Mouse (Mus musculus): ENCODE data around the gene Mgat5b. TPM values are rescaled to one million over a fixed set of nuclear protein-coding genes. Genes with fewer than 3 reads are reported as not detected.

Mgat5b gene
- 2.3 and 3.3 TPM in 2 replicates for polyA plus RNA-seq (2016; fragmentation: Nextera tagmentation; extraction: Ambion mirVana)

DNA sequence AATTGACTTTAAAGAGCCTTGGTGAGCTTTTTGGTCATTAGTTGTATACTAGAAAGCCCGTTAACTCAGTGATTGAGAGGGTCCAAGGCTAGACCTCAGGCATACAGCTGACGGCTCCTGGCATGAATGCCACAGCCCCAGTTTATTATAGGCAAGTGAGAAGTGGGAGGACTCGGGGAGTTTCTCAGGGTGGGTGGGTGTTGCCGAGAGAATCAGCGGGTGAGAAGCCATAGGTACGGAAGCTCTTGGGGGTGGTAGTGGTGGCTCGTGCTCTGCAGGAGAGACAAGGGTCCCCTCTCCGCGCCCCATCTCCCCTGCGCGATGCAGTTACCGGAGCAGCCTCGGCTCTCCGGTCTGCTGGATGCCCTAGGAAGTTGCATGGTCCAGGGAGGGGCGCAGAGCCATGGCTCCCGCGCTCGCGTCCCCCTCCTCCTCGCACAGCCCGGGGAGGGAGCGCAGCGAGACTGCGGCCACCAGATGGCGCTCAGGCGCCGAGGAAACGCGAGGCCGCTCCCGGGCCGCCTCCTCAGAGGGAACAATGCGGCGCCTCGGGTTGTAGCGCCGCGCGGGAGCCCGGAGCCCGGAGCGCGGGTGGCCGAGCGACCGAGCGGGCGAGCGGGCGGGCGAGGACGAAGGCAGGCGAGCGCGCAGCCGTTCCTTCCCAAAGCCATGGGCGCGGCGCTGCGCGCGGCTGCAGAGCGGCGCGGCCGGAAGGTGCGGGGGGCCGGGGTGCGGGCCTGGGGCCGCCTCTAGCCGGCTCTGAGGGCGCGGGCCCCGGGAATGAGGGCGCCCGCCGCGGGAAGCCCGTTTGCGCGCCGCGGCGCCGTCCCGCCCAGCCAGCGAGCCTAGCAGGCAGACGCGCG lies at the start of gene Mgat5b:
Gene Mgat5b, plus strand, starts transcription at position 541 of the 863 bp plus-strand sequence.
- Histone ChIP-seq H3K4me1 (peaks cover 35% of the 10 kb centered on the region), H3K27me3 (replicated peaks; ENCODE audit: low read depth, poor library complexity, severe bottlenecking) (peaks cover 87% of the 10 kb centered on the region), H3K27ac (replicated peaks) (peak within 1 kb of the TSS; percentile 92), H3K9me3 (no peaks in the 10 kb centered on the region), H3K4me3 (peak within 1 kb of the TSS; percentile 73), H3K36me3 (replicated peaks) (no peaks in the 10 kb centered on the region)
- DNase-seq (ENCODE audit: low spot score) = peak; percentile 92
- 2% methylated on average over 90 of the region's 90 CpGs for WGBS

- Histone ChIP-seq H3K9me3 (no peaks in the 10 kb centered on the region), H3K4me3 (no peak overlapping the region), H3K36me3 (replicated peaks) (peaks cover 71% of the 10 kb centered on the region), H3K27me3 (replicated peaks; ENCODE audit: low read depth, poor library complexity, severe bottlenecking) (no peaks in the 10 kb centered on the region), H3K27ac (replicated peaks) (no peak overlapping the region), H3K4me1 (no peaks in the 10 kb centered on the region)
- 90% methylated on average over 8 of the region's 8 CpGs for WGBS
- no peak for DNase-seq (ENCODE audit: low spot score)
Observed at GRCm38 (mm10) chr11:116869223-116869622, 49.4 kb upstream of the Mgat5b start.

- WGBS = 87% methylated on average over 4 of the region's 4 CpGs
Observed at GRCm38 (mm10) chr11:116869641-116870040, 49.0 kb upstream of the Mgat5b start.

GRCm38 (mm10) chr11:116871538-116871937 lies 47.1 kb upstream of the Mgat5b start:
- Histone ChIP-seq H3K4me3 (no peak overlapping the region), H3K27me3 (replicated peaks; ENCODE audit: low read depth, poor library complexity, severe bottlenecking) (no peaks in the 10 kb centered on the region), H3K27ac (replicated peaks) (no peak overlapping the region), H3K36me3 (replicated peaks) (peaks cover 60% of the 10 kb centered on the region), H3K9me3 (no peaks in the 10 kb centered on the region), H3K4me1 (no peaks in the 10 kb centered on the region)
- WGBS = 86% methylated on average over 9 of the region's 9 CpGs
- no peak for DNase-seq (ENCODE audit: low spot score)

More at GRCm38 (mm10) chr11:116869641-116870040, 49.0 kb upstream of the Mgat5b start:
- peaks cover 71% of the 10 kb centered on the region for H3K36me3 ChIP-seq (replicated peaks)
- no peaks in the 10 kb centered on the region for H3K9me3 ChIP-seq
- H3K27me3 ChIP-seq (replicated peaks; ENCODE audit: low read depth, poor library complexity, severe bottlenecking) = no peaks in the 10 kb centered on the region
- H3K4me1 ChIP-seq = no peaks in the 10 kb centered on the region
- H3K4me3 ChIP-seq = no peak overlapping the region
- no peak for DNase-seq (ENCODE audit: low spot score)
- H3K27ac ChIP-seq (replicated peaks) = no peak overlapping the region

GRCm38 (mm10) chr11:116873987-116874386 lies 44.7 kb upstream of the Mgat5b start:
- peaks cover 44% of the 10 kb centered on the region for H3K36me3 ChIP-seq (replicated peaks)
- H3K9me3 ChIP-seq = no peaks in the 10 kb centered on the region
- H3K27ac ChIP-seq (replicated peaks) = no peak overlapping the region
- no peak for DNase-seq (ENCODE audit: low spot score)
- WGBS = 89% methylated on average over 20 of the region's 20 CpGs
- no peak overlapping the region for H3K4me3 ChIP-seq
- H3K4me1 ChIP-seq = no peaks in the 10 kb centered on the region
- no peaks in the 10 kb centered on the region for H3K27me3 ChIP-seq (replicated peaks; ENCODE audit: low read depth, poor library complexity, severe bottlenecking)

GRCm38 (mm10) chr11:116878454-116878853 lies 40.2 kb upstream of the Mgat5b start:
- Histone ChIP-seq H3K27me3 (replicated peaks; ENCODE audit: low read depth, poor library complexity, severe bottlenecking) (no peaks in the 10 kb centered on the region), H3K27ac (replicated peaks) (no peak overlapping the region), H3K4me3 (no peak overlapping the region), H3K9me3 (no peaks in the 10 kb centered on the region), H3K4me1 (no peaks in the 10 kb centered on the region), H3K36me3 (replicated peaks) (peaks cover 20% of the 10 kb centered on the region)
- no peak for DNase-seq (ENCODE audit: low spot score)
- WGBS = 94% methylated on average over 8 of the region's 8 CpGs

DNA sequence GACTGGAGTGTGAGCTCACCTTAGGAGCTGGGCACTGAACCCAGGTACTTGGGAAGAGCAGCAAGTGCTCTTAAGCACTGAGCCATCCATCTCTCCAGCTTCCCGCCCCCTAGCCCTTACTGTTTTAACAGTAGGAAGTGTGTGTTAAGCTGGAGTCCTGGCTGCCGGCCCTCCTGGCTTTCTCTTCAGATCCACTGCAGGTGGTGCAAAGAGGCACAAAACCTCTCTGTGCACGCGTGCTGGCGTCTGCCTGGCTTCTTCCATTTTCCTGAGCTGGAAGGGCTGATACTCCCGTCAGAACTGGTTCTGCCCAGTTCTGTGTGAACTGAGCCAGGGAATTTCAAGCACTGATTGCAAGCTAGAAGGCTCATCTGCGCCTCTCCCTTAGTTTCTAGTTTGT lies 37.8 kb upstream of the Mgat5b start:
- DNase-seq (ENCODE audit: low spot score) = no peak
- Histone ChIP-seq H3K4me1 (peaks cover 7% of the 10 kb centered on the region), H3K4me3 (no peak overlapping the region), H3K27ac (replicated peaks) (no peak overlapping the region), H3K36me3 (replicated peaks) (peaks cover 3% of the 10 kb centered on the region; the same call in 1 of the 2 replicates), H3K9me3 (no peaks in the 10 kb centered on the region), H3K27me3 (replicated peaks; ENCODE audit: low read depth, poor library complexity, severe bottlenecking) (peaks cover 13% of the 10 kb centered on the region)
- 69% methylated on average over 7 of the region's 7 CpGs for WGBS

DNA sequence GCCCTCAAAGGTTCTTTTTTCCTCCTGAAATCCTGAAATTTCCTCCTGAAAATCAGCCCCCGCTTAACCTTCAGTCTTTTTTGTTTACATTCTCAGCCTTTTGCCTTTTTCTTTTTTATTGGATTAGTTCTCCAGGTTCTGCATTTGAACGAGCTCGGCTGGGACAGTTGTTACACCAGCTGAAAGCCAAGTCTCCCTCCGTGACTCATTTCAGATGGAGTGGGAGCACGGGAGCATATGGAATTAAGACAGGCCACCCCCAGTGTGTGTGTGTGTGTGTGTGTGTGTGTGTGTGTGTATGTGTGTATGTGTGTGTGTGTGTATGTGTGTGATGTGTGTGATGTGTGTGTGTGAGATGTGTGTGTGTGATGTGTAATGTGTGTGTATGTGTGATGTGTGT lies 37.2 kb upstream of the Mgat5b start:
- Histone ChIP-seq H3K4me3 (no peak overlapping the region), H3K36me3 (replicated peaks) (no peaks in the 10 kb centered on the region), H3K27me3 (replicated peaks; ENCODE audit: low read depth, poor library complexity, severe bottlenecking) (peaks cover 19% of the 10 kb centered on the region), H3K4me1 (peaks cover 11% of the 10 kb centered on the region), H3K9me3 (no peaks in the 10 kb centered on the region), H3K27ac (replicated peaks) (no peak overlapping the region)
- WGBS = 71% methylated on average over 5 of the region's 5 CpGs
- no peak for DNase-seq (ENCODE audit: low spot score)

- Histone ChIP-seq H3K4me3 (no peak overlapping the region), H3K36me3 (replicated peaks) (no peaks in the 10 kb centered on the region), H3K4me1 (peaks cover 16% of the 10 kb centered on the region), H3K27me3 (replicated peaks; ENCODE audit: low read depth, poor library complexity, severe bottlenecking) (peaks cover 29% of the 10 kb centered on the region), H3K27ac (replicated peaks) (no peak overlapping the region; the same call in 1 of the 2 replicates), H3K9me3 (no peaks in the 10 kb centered on the region)
- no peak for DNase-seq (ENCODE audit: low spot score)
- 84% methylated on average over 10 of the region's 10 CpGs for WGBS
Observed at GRCm38 (mm10) chr11:116882446-116882845, 36.2 kb upstream of the Mgat5b start.

- no peak for DNase-seq (ENCODE audit: low spot score)
- Histone ChIP-seq H3K4me1 (peaks cover 16% of the 10 kb centered on the region), H3K27ac (replicated peaks) (no peak overlapping the region), H3K36me3 (replicated peaks) (no peaks in the 10 kb centered on the region), H3K9me3 (no peaks in the 10 kb centered on the region), H3K4me3 (no peak overlapping the region), H3K27me3 (replicated peaks; ENCODE audit: low read depth, poor library complexity, severe bottlenecking) (peaks cover 42% of the 10 kb centered on the region)
- 82% methylated on average over 6 of the region's 6 CpGs for WGBS
Observed at GRCm38 (mm10) chr11:116884061-116884460, 34.6 kb upstream of the Mgat5b start.

GRCm38 (mm10) chr11:116885275-116886151 lies 33.1 kb upstream of the Mgat5b start:
- Histone ChIP-seq H3K4me1 (peaks cover 22% of the 10 kb centered on the region), H3K9me3 (no peaks in the 10 kb centered on the region), H3K4me3 (peak overlapping the region; percentile 46), H3K27ac (replicated peaks) (0 out of 2 replicates have a peak overlapping the region, but pooled peaks have one; percentile 8), H3K27me3 (replicated peaks; ENCODE audit: low read depth, poor library complexity, severe bottlenecking) (peaks cover 52% of the 10 kb centered on the region), H3K36me3 (replicated peaks) (no peaks in the 10 kb centered on the region)
- WGBS = 2% methylated on average over 27 of the region's 28 CpGs
- peak; percentile 86 for DNase-seq (ENCODE audit: low spot score)

DNA sequence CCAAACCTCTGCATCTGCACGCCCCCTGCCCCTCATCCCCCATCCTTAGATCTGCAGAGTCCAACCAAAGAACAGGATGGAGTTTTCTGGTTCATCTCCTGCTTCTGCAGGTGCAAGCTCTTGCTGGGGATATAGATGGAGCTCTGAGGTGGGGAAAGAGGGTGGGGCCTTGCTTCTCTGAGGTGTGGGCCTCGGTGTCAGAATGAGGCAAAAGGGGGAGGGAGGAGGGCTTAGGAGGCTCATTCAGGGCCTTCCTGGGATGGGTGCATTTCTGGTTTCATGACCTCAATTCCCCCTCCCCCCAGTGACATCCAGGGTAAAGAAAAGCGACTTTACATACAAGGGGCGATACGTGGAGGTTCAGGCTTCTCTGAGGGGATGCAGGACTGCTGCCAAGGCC lies 31.5 kb upstream of the Mgat5b start:
- peaks cover 52% of the 10 kb centered on the region for H3K27me3 ChIP-seq (replicated peaks; ENCODE audit: low read depth, poor library complexity, severe bottlenecking)
- H3K4me3 ChIP-seq = no peak overlapping the region
- DNase-seq (ENCODE audit: low spot score) = no peak
- no peak overlapping the region for H3K27ac ChIP-seq (replicated peaks)
- H3K9me3 ChIP-seq = no peaks in the 10 kb centered on the region
- H3K36me3 ChIP-seq (replicated peaks) = no peaks in the 10 kb centered on the region
- 56% methylated on average over 5 of the region's 5 CpGs for WGBS
- peaks cover 22% of the 10 kb centered on the region for H3K4me1 ChIP-seq
